Mouse (Mus musculus): ENCODE results near the gene Gskip.

- TF ChIP-seq CTCF (IDR thresholded peaks at IDR 0.05; ENCODE audit: low read depth) = no peak
- TF ChIP-seq EP300 (IDR thresholded peaks at IDR 0.05; ENCODE audit: low read depth) = no peak
Measured at GRCm38 (mm10) chr12:105725736-105726135, 41.1 kb downstream of the Gskip start.

Measured in liver, embryonic 14.5 days (tissue).